Mouse (Mus musculus) lung, adult 2 months (tissue): Measurements from ENCODE around the gene Gm11042.

Experiments used
- CTCF ChIP-seq: fragments of 200-500 bp; IDR thresholded peaks from 2 replicates; pipeline ENCODE4 v1.5.1; 2011; ENCODE audit warnings: mild to moderate bottlenecking, low read length, control low read depth; ENCODE audit not compliant: insufficient read depth
- POLR2A ChIP-seq: fragments of 200-500 bp; IDR thresholded peaks from 2 replicates; pipeline ENCODE4 v1.6.1; 2011; ENCODE audit warnings: low read depth, mild to moderate bottlenecking, control low read depth, low read length, borderline replicate concordance; ENCODE audit errors: extremely low read depth

GRCm38 (mm10) chr12:74340070-74340469, 23.9 kb upstream of the Gm11042 start:
- TF ChIP-seq CTCF: no peak
- TF ChIP-seq POLR2A: no peak
